Mouse (Mus musculus): ENCODE measurements around the gene Ccdc34. TPM values are rescaled to one million over a fixed set of nuclear protein-coding genes. Genes with fewer than 3 reads are reported as not detected.

Ccdc34 gene
- polyA plus RNA-seq, 1 experiment from 2014 or later, result 47.6 TPM

GRCm38 (mm10) chr2:110005596-110006239, 11.9 kb upstream of the Ccdc34 start:
- no peak overlapping the region for H3K27ac ChIP-seq
- ATAC-seq (ENCODE audit: low FRiP score, low read depth), result no peak
- no peaks in the 10 kb centered on the region for H3K9me3 ChIP-seq
- no peak overlapping the region for H3K4me3 ChIP-seq
- H3K27me3 ChIP-seq, result no peaks in the 10 kb centered on the region
- H3K9ac ChIP-seq, result no peak overlapping the region
- H3K4me1 ChIP-seq, result no peaks in the 10 kb centered on the region
- no peak overlapping the region for H3K4me2 ChIP-seq (replicated peaks)
- peaks cover 63% of the 10 kb centered on the region for H3K36me3 ChIP-seq
- WGBS, result 89% methylated on average over 3 of the region's 3 CpGs

GRCm38 (mm10) chr2:110007423-110008267, 10.0 kb upstream of the Ccdc34 start:
- peaks cover 62% of the 10 kb centered on the region for H3K36me3 ChIP-seq
- WGBS, result 90% methylated on average over 10 of the region's 10 CpGs
- no peak for ATAC-seq (ENCODE audit: low FRiP score, low read depth)

GRCm38 (mm10) chr2:110009449-110009848, 8.2 kb upstream of the Ccdc34 start:
- no peak overlapping the region for H3K9ac ChIP-seq
- H3K27ac ChIP-seq, result no peak overlapping the region
- H3K27me3 ChIP-seq, result no peaks in the 10 kb centered on the region
- H3K4me1 ChIP-seq, result no peaks in the 10 kb centered on the region
- H3K9me3 ChIP-seq, result no peaks in the 10 kb centered on the region
- H3K36me3 ChIP-seq, result peaks cover 68% of the 10 kb centered on the region
- H3K4me2 ChIP-seq (replicated peaks), result no peak overlapping the region
- ATAC-seq (ENCODE audit: low FRiP score, low read depth), result no peak
- no peak overlapping the region for H3K4me3 ChIP-seq

More at GRCm38 (mm10) chr2:110007423-110008267, 10.0 kb upstream of the Ccdc34 start:
- Histone ChIP-seq H3K27me3 (no peaks in the 10 kb centered on the region), H3K9ac (no peak overlapping the region), H3K4me2 (replicated peaks) (no peak overlapping the region), H3K4me1 (no peaks in the 10 kb centered on the region), H3K27ac (no peak overlapping the region), H3K9me3 (no peaks in the 10 kb centered on the region), H3K4me3 (no peak overlapping the region)

- H3K27me3 ChIP-seq, result no peaks in the 10 kb centered on the region
- no peak overlapping the region for H3K9ac ChIP-seq
- H3K4me1 ChIP-seq, result peaks cover 10% of the 10 kb centered on the region
- H3K27ac ChIP-seq, result no peak overlapping the region
- no peak for ATAC-seq (ENCODE audit: low FRiP score, low read depth)
- H3K4me3 ChIP-seq, result no peak overlapping the region
- H3K36me3 ChIP-seq, result peaks cover 45% of the 10 kb centered on the region
- 90% methylated on average over 13 of the region's 13 CpGs for WGBS
- H3K4me2 ChIP-seq (replicated peaks), result no peak overlapping the region
- H3K9me3 ChIP-seq, result no peaks in the 10 kb centered on the region
Observed at GRCm38 (mm10) chr2:110012184-110012725, 5.4 kb upstream of the Ccdc34 start.

GRCm38 (mm10) chr2:110017087-110017486, 530 bp upstream of the Ccdc34 start:
- Histone ChIP-seq H3K36me3 (peaks cover 24% of the 10 kb centered on the region), H3K27me3 (no peaks in the 10 kb centered on the region), H3K4me3 (peak overlapping the region; percentile 81), H3K9ac (peak overlapping the region; percentile 94), H3K9me3 (no peaks in the 10 kb centered on the region), H3K4me1 (peaks cover 37% of the 10 kb centered on the region), H3K4me2 (replicated peaks) (peak overlapping the region; percentile 80), H3K27ac (no peak overlapping the region)
- no peak for ATAC-seq (ENCODE audit: low FRiP score, low read depth)
- WGBS, result 43% methylated on average over 7 of the region's 7 CpGs

GRCm38 (mm10) chr2:110019656-110020055, 2.0 kb downstream of the Ccdc34 start:
- H3K4me3 ChIP-seq, result peak overlapping the region; percentile 81; the same call in 1 of the 2 replicates
- peak overlapping the region; percentile 80 for H3K4me2 ChIP-seq (replicated peaks)
- H3K9me3 ChIP-seq, result no peaks in the 10 kb centered on the region
- H3K27ac ChIP-seq, result no peak overlapping the region
- no peak for ATAC-seq (ENCODE audit: low FRiP score, low read depth)
- no peak overlapping the region for H3K9ac ChIP-seq
- H3K36me3 ChIP-seq, result peaks cover 25% of the 10 kb centered on the region
- 80% methylated on average over 4 of the region's 4 CpGs for WGBS
- H3K4me1 ChIP-seq, result peaks cover 37% of the 10 kb centered on the region
- H3K27me3 ChIP-seq, result no peaks in the 10 kb centered on the region

- Histone ChIP-seq H3K4me2 (replicated peaks) (peak overlapping the region; percentile 80; the same call in 1 of the 2 replicates), H3K36me3 (peaks cover 27% of the 10 kb centered on the region), H3K27me3 (no peaks in the 10 kb centered on the region), H3K9me3 (no peaks in the 10 kb centered on the region), H3K9ac (no peak overlapping the region), H3K4me1 (peaks cover 34% of the 10 kb centered on the region), H3K4me3 (no peak overlapping the region), H3K27ac (no peak overlapping the region)
- no peak for ATAC-seq (ENCODE audit: low FRiP score, low read depth)
- 83% methylated on average over 1 of the region's 1 CpGs for WGBS
Observed at GRCm38 (mm10) chr2:110020430-110020829, 2.8 kb downstream of the Ccdc34 start.

- Histone ChIP-seq H3K27me3 (no peaks in the 10 kb centered on the region), H3K36me3 (peaks cover 22% of the 10 kb centered on the region), H3K4me2 (replicated peaks) (no peak overlapping the region), H3K9ac (no peak overlapping the region), H3K4me1 (peaks cover 43% of the 10 kb centered on the region), H3K9me3 (no peaks in the 10 kb centered on the region), H3K4me3 (no peak overlapping the region), H3K27ac (no peak overlapping the region; the same call in 1 of the 2 replicates)
- ATAC-seq (ENCODE audit: low FRiP score, low read depth), result peak; percentile 28; the same call in 1 of the 2 replicates
- 19% methylated on average over 4 of the region's 4 CpGs for WGBS
Observed at GRCm38 (mm10) chr2:110036265-110036664, 18.6 kb downstream of the Ccdc34 start.

GRCm38 (mm10) chr2:110036665-110037064, 19.0 kb downstream of the Ccdc34 start:
- no peaks in the 10 kb centered on the region for H3K27me3 ChIP-seq
- ATAC-seq (ENCODE audit: low FRiP score, low read depth), result peak; percentile 50; the same call in 1 of the 2 replicates
- peaks cover 43% of the 10 kb centered on the region for H3K4me1 ChIP-seq
- no peak overlapping the region for H3K4me3 ChIP-seq
- peak overlapping the region; percentile 58; the same call in 1 of the 2 replicates for H3K27ac ChIP-seq
- no peak overlapping the region for H3K9ac ChIP-seq
- peaks cover 24% of the 10 kb centered on the region for H3K36me3 ChIP-seq
- 60% methylated on average over 4 of the region's 4 CpGs for WGBS
- no peak overlapping the region for H3K4me2 ChIP-seq (replicated peaks)
- H3K9me3 ChIP-seq, result no peaks in the 10 kb centered on the region

- Histone ChIP-seq H3K4me3 (no peak overlapping the region), H3K36me3 (peaks cover 25% of the 10 kb centered on the region), H3K9me3 (no peaks in the 10 kb centered on the region), H3K4me1 (peaks cover 43% of the 10 kb centered on the region), H3K27ac (peak overlapping the region; percentile 58; the same call in 1 of the 2 replicates), H3K4me2 (replicated peaks) (no peak overlapping the region), H3K9ac (no peak overlapping the region), H3K27me3 (no peaks in the 10 kb centered on the region)
- WGBS, result 88% methylated on average over 2 of the region's 2 CpGs
- no peak for ATAC-seq (ENCODE audit: low FRiP score, low read depth)
Observed at GRCm38 (mm10) chr2:110037221-110037620, 19.6 kb downstream of the Ccdc34 start.

GRCm38 (mm10) chr2:110038341-110038740, 20.7 kb downstream of the Ccdc34 start:
- Histone ChIP-seq H3K4me1 (peaks cover 40% of the 10 kb centered on the region), H3K27me3 (no peaks in the 10 kb centered on the region), H3K9ac (no peak overlapping the region), H3K27ac (no peak overlapping the region), H3K36me3 (peaks cover 15% of the 10 kb centered on the region), H3K4me2 (replicated peaks) (no peak overlapping the region), H3K4me3 (no peak overlapping the region), H3K9me3 (no peaks in the 10 kb centered on the region)
- ATAC-seq (ENCODE audit: low FRiP score, low read depth), result 0 out of 2 replicates have a peak, but pooled peaks have one; percentile 25
- 76% methylated on average over 5 of the region's 5 CpGs for WGBS

All from limb, embryonic 13.5 days (tissue).